Mouse (Mus musculus) hindbrain, embryonic 14.5 days (tissue): ENCODE results near the gene Ccdc85c. TPM values are rescaled to one million over a fixed set of nuclear protein-coding genes. Genes with fewer than 3 reads are reported as not detected.

ENCODE experiments used
- ATAC-seq: fragments of 200-750 bp; cut with Nextera tagmentation; 2 replicates; pipeline ENCODE4 v1.8.0; 2017; ENCODE audit warnings: moderate number of reproducible peaks, mild to moderate bottlenecking, moderate TSS enrichment, moderate library complexity; ENCODE audit not compliant: low FRiP score
- DNase-seq: peaks from one replicate; pipeline ENCODE4 v3.0.0-alpha.2; 2015; ENCODE audit warnings: low spot score
- H3K27ac ChIP-seq: fragments of 300-500 bp; sonication (generic); 2 replicates; pipeline ENCODE4 v1.5.1; 2014; ENCODE audit warnings: mild to moderate bottlenecking, moderate library complexity
- H3K27me3 ChIP-seq: fragments of 300-500 bp; sonication (generic); 2 replicates; pipeline ENCODE4 v1.6.1; 2014; ENCODE audit warnings: mild to moderate bottlenecking, low read length, mixed read lengths; ENCODE audit not compliant: control insufficient read depth, insufficient read depth
- H3K36me3 ChIP-seq: fragments of 300-500 bp; sonication (generic); replicated peaks from 2 replicates; pipeline ENCODE4 v1.6.1; 2014; ENCODE audit not compliant: control insufficient read depth, insufficient read depth
- H3K4me1 ChIP-seq: fragments of 300-500 bp; sonication (generic); replicated peaks from 2 replicates; pipeline ENCODE4 v1.6.1; 2014; ENCODE audit warnings: antibody characterized with exemption, low read length, mixed read lengths; ENCODE audit not compliant: control insufficient read depth, insufficient read depth
- H3K4me2 ChIP-seq: fragments of 300-500 bp; sonication (generic); replicated peaks from 2 replicates; pipeline ENCODE4 v1.6.1; 2014; ENCODE audit warnings: mild to moderate bottlenecking, moderate library complexity
- H3K4me3 ChIP-seq: fragments of 300-500 bp; sonication (generic); replicated peaks from 2 replicates; pipeline ENCODE4 v1.5.1; 2014; ENCODE audit warnings: mild to moderate bottlenecking, low read length
- H3K9ac ChIP-seq: fragments of 300-500 bp; sonication (generic); 2 replicates; pipeline ENCODE4 v1.6.1; 2014
- H3K9me3 ChIP-seq: fragments of 300-500 bp; sonication (generic); 2 replicates; pipeline ENCODE4 v1.6.1; 2016; ENCODE audit warnings: low read length; ENCODE audit not compliant: control insufficient read depth
- WGBS: fragments of 180-500 bp; shearing (Covaris S2); extraction: QIAGEN DNeasy Blood & Tissue Kit; methylation state at CpG from one replicate; pipeline ENCODE4 v1.1.7; 2014; 5-methylcytosine and 5-hydroxymethylcytosine counted together
- polyA plus RNA-seq: library from polyadenylated mRNA; unstranded; fragments of >200 nt; fragmentation: Nextera tagmentation; extraction: Ambion mirVana; gene quantifications from 2 replicates; pipeline ENCODE4 v1.2.1, GENCODE M21; 2014

The Ccdc85c gene
- polyA plus RNA-seq, 1 experiment from 2014 or later, result 16.5 TPM

- Histone ChIP-seq H3K27ac (no peak overlapping the region), H3K4me2 (peak overlapping the region; percentile 97), H3K9me3 (no peaks in the 10 kb centered on the region), H3K36me3 (0 out of 2 replicates have a peak, but pooled peaks cover 6% of the 10 kb centered on the region), H3K4me3 (peak overlapping the region; percentile 65), H3K9ac (peak overlapping the region; percentile 90), H3K27me3 (no peaks in the 10 kb centered on the region), H3K4me1 (peaks cover 71% of the 10 kb centered on the region)
- no peak for ATAC-seq
- 4% methylated on average over 21 of the region's 21 CpGs for WGBS
- DNase-seq, result no peak
Measured at GRCm38 (mm10) chr12:108273466-108274312, 1.5 kb downstream of the Ccdc85c start.

GRCm38 (mm10) chr12:108272143-108272635, 3.0 kb downstream of the Ccdc85c start:
- H3K4me1 ChIP-seq, result peaks cover 65% of the 10 kb centered on the region
- peak overlapping the region; percentile 97 for H3K4me2 ChIP-seq
- H3K9ac ChIP-seq, result peak overlapping the region; percentile 90
- no peaks in the 10 kb centered on the region for H3K9me3 ChIP-seq
- no peak overlapping the region for H3K27ac ChIP-seq
- no peaks in the 10 kb centered on the region for H3K27me3 ChIP-seq
- H3K36me3 ChIP-seq, result 0 out of 2 replicates have a peak, but pooled peaks cover 6% of the 10 kb centered on the region
- H3K4me3 ChIP-seq, result peak overlapping the region; percentile 65
- no peak for ATAC-seq
- 43% methylated on average over 7 of the region's 7 CpGs for WGBS
- no peak for DNase-seq

- peak overlapping the region; percentile 90 for H3K9ac ChIP-seq
- DNase-seq, result no peak
- 58% methylated on average over 16 of the region's 16 CpGs for WGBS
- H3K4me1 ChIP-seq, result peaks cover 65% of the 10 kb centered on the region
- peak overlapping the region; percentile 65 for H3K4me3 ChIP-seq
- ATAC-seq, result no peak
- H3K36me3 ChIP-seq, result 0 out of 2 replicates have a peak, but pooled peaks cover 6% of the 10 kb centered on the region
- no peaks in the 10 kb centered on the region for H3K9me3 ChIP-seq
- H3K27me3 ChIP-seq, result no peaks in the 10 kb centered on the region
- H3K27ac ChIP-seq, result no peak overlapping the region
- H3K4me2 ChIP-seq, result peak overlapping the region; percentile 97
Measured at GRCm38 (mm10) chr12:108271351-108272142, 3.7 kb downstream of the Ccdc85c start.

- Histone ChIP-seq H3K27ac (no peak overlapping the region), H3K27me3 (no peaks in the 10 kb centered on the region), H3K4me2 (peak overlapping the region; percentile 97), H3K36me3 (0 out of 2 replicates have a peak, but pooled peaks cover 6% of the 10 kb centered on the region), H3K4me3 (peak overlapping the region; percentile 65; the same call in 1 of the 2 replicates), H3K4me1 (peaks cover 73% of the 10 kb centered on the region), H3K9me3 (no peaks in the 10 kb centered on the region), H3K9ac (peak overlapping the region; percentile 90)
- no peak for DNase-seq
- 57% methylated on average over 13 of the region's 13 CpGs for WGBS
- no peak for ATAC-seq
Measured at GRCm38 (mm10) chr12:108270240-108270919, 4.8 kb downstream of the Ccdc85c start.

GRCm38 (mm10) chr12:108269699-108270098, 5.5 kb downstream of the Ccdc85c start:
- Histone ChIP-seq H3K9me3 (no peaks in the 10 kb centered on the region), H3K27ac (no peak overlapping the region), H3K4me3 (no peak overlapping the region), H3K36me3 (0 out of 2 replicates have a peak, but pooled peaks cover 6% of the 10 kb centered on the region), H3K27me3 (no peaks in the 10 kb centered on the region), H3K4me1 (peaks cover 80% of the 10 kb centered on the region), H3K9ac (no peak overlapping the region), H3K4me2 (0 out of 2 replicates have a peak overlapping the region, but pooled peaks have one; percentile 97)
- 60% methylated on average over 5 of the region's 5 CpGs for WGBS
- no peak for DNase-seq
- ATAC-seq, result no peak

GRCm38 (mm10) chr12:108268970-108269369, 6.3 kb downstream of the Ccdc85c start:
- Histone ChIP-seq H3K27me3 (no peaks in the 10 kb centered on the region), H3K9me3 (no peaks in the 10 kb centered on the region), H3K9ac (no peak overlapping the region), H3K4me1 (peaks cover 87% of the 10 kb centered on the region), H3K4me2 (no peak overlapping the region), H3K36me3 (0 out of 2 replicates have a peak, but pooled peaks cover 6% of the 10 kb centered on the region), H3K27ac (no peak overlapping the region), H3K4me3 (no peak overlapping the region)
- DNase-seq (no peak), ATAC-seq (no peak)
- WGBS, result 94% methylated on average over 10 of the region's 10 CpGs

GRCm38 (mm10) chr12:108267653-108268052, 7.6 kb downstream of the Ccdc85c start:
- H3K36me3 ChIP-seq, result 0 out of 2 replicates have a peak, but pooled peaks cover 6% of the 10 kb centered on the region
- no peak overlapping the region for H3K27ac ChIP-seq
- WGBS, result 83% methylated on average over 7 of the region's 7 CpGs

GRCm38 (mm10) chr12:108265831-108266619, 9.2 kb downstream of the Ccdc85c start:
- peak overlapping the region; percentile 57 for H3K9ac ChIP-seq
- DNase-seq (no peak), ATAC-seq (peak; percentile 67)
- peak overlapping the region; percentile 45 for H3K4me2 ChIP-seq
- H3K36me3 ChIP-seq, result 0 out of 2 replicates have a peak, but pooled peaks cover 6% of the 10 kb centered on the region
- H3K27ac ChIP-seq, result peak overlapping the region; percentile 79
- WGBS, result 10% methylated on average over 27 of the region's 27 CpGs
- H3K4me3 ChIP-seq, result peak overlapping the region; percentile 5; the same call in 1 of the 2 replicates
- peaks cover 73% of the 10 kb centered on the region for H3K4me1 ChIP-seq
- no peaks in the 10 kb centered on the region for H3K9me3 ChIP-seq
- no peaks in the 10 kb centered on the region for H3K27me3 ChIP-seq

More at GRCm38 (mm10) chr12:108267653-108268052, 7.6 kb downstream of the Ccdc85c start:
- Histone ChIP-seq H3K4me2 (no peak overlapping the region), H3K27me3 (no peaks in the 10 kb centered on the region), H3K4me1 (peaks cover 87% of the 10 kb centered on the region), H3K4me3 (no peak overlapping the region), H3K9ac (no peak overlapping the region), H3K9me3 (no peaks in the 10 kb centered on the region)
- no peak for ATAC-seq
- DNase-seq, result no peak
